Mouse (Mus musculus) cerebral cortex, adult 2 months (tissue): ENCODE results near the gene Gm12355.

Experiments
- WGBS: fragments of 180-500 bp; shearing (Covaris S2); methylation state at CpG from one replicate; pipeline ENCODE4 v1.1.7; 2018; 5-methylcytosine and 5-hydroxymethylcytosine counted together

The Gm12355 gene

GRCm38 (mm10) chr11:98581286-98582029 lies 44.0 kb downstream of the Gm12355 start:
- WGBS: 45% methylated on average over 17 of the region's 17 CpGs

GRCm38 (mm10) chr11:98580301-98581121 lies 45.0 kb downstream of the Gm12355 start:
- 65% methylated on average over 16 of the region's 16 CpGs for WGBS

- 76% methylated on average over 5 of the region's 5 CpGs for WGBS
Observed at GRCm38 (mm10) chr11:98577776-98578175, 47.7 kb downstream of the Gm12355 start.
